Mouse (Mus musculus) frontal cortex, postnatal 14 days (tissue): Measurements from ENCODE around the gene Ly6c2.
"Not testable (repeated sequence)": the region's sequence is repeated elsewhere in the genome, so short reads cannot be mapped to it uniquely, and the experiment has no call there.

Experiments
- DNase-seq, 2 experiments: peaks; one replicate each; pipeline ENCODE4 v3.0.0; 2022; ENCODE audit warnings: low spot score in 2 of 2

The Ly6c2 gene

DNA sequence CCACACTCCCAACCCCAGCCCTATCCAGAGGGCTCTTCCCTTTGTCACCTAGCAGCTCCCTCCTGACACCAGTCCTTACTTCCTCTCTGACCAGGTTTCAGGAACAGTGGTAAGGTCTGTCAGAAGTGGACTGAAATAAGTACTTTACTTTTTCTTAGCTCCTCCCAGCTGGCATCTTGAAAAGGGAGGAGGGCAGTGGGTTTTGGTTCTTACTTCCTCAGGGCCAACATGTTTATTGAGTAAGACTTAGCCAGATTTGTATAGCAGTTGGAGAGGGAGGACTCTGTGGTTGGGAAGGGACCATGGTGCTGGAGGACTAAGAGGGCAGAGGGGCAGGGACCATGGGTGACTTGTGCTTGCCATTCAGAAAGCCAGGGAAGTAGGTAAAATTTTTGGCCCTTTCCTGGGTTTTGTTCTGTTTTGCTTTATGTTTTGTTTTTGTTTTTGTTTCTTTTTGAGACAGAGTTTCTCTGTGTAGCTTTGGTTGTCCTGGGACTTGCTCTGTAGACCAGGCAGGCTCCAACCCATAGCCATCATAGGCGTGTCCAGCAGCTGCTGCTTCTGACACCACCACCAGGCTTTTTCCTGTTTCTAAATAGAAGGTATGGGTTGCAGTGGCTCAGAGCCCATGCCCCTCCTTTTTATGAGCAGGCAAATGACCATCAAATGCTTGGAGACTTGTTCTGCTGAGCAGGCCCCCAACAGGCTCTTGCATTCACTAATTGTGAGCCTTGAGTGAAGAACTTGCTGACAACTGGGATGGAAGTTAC lies at the start of gene Ly6c2:
Gene Ly6c2, minus strand, starts transcription at position 110 of the 770 bp plus-strand sequence.
- not testable (repeated sequence) for DNase-seq

GRCm38 (mm10) chr15:75157646-75158045 lies 45.9 kb upstream of the Ly6c2 start:
- no peak for DNase-seq

- no peak for DNase-seq
Observed at GRCm38 (mm10) chr15:75154940-75155339, 43.2 kb upstream of the Ly6c2 start, which contains the start of gene Ly6g. Ly6g (plus strand) TSS chr15:75155240.

DNA sequence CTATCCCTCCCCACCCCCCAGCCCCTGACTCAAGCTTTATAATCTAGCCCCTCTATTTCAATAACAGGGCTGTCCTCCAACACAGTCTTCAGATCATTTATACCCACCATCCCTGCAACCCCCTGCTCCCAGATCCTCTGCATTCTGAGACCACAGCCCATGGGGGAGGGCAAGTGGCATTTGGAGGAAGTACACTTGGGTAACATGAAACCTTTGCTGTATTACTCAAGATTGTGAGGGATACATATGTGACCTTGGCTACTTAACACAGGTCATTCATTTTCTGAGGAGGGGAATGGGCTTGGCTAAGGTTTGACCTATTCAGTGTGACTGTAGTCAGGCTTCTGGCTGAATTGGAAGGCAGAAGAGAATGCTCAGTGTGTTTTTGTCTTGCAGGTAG lies 41.3 kb upstream of the Ly6c2 start:
- no peak for DNase-seq

GRCm38 (mm10) chr15:75143735-75144134 lies 32.0 kb upstream of the Ly6c2 start:
- no peak for DNase-seq

DNA sequence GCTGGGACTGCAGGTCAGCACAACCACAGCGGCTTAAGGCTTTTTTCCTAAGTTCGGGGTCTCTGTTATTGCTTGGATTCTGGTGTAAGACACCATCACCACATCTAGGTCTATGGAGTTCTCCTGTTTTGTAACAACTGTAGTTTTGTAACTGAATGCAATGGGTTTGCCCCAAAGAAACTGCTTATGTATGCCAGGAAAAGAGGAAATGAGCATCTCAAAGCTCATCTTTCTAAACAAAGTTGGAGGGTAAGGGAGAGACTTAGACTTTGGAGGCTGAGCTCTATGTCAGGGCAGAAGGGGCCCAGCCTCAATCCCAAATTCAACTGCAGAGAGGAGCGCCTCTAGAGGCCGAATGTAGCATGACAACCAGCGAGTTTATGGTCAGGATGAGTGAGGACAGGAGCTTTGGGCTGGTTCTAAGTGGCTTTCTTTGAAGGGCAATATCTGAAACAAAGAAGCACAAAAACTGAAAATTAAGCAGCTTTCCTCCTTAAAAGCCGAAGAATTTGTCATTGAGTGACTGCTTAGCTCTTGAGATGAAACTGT lies 30.1 kb upstream of the Ly6c2 start:
- not testable (repeated sequence) for DNase-seq

DNA sequence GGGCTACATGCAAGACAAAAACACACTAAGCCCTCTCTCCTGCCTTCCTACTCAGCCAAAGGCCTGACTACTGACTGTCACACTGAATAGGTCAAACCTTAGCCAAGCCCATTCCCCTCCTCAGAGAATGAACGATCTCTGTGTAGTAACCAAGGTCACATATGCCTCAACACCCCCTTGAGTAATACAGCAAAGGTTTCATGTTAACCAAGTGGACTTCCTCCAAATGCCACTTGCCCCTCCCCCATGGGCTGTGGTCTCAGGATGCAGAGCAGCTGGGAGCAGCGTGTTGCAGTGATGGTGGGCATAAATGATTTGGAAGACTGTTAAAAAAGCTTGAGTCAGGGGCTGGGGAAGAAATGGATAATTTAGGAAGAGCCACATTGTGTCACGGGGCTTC lies 26.0 kb upstream of the Ly6c2 start:
- DNase-seq, result not testable (repeated sequence)

DNA sequence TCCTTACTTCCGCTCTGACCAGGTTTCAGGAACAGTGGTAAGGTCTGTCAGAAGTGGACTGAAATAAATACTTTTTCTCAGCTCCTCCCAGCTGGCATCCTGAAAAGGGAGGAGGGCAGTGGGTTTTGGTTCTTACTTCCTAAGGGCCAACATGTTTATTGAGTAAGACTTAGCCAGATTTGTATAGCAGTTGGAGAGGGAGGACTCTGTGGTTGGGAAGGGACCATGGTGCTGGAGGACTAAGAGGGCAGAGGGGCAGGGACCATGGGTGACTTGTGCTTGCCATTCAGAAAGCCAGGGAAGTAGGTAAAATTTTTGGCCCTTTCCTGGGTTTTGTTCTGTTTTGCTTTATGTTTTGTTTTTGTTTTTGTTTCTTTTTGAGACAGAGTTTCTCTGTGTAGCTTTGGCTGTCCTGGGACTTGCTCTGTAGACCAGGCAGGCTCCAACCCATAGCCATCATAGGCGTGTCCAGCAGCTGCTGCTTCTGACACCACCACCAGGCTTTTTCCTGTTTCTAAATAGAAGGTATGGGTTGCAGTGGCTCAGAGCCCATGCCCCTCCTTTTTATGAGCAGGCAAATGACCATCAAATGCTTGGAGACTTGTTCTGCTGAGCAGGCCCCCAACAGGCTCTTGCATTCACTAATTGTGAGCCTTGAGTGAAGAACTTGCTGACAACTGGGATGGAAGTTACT lies 23.5 kb upstream of the Ly6c2 start:
- not testable (repeated sequence) for DNase-seq

DNA sequence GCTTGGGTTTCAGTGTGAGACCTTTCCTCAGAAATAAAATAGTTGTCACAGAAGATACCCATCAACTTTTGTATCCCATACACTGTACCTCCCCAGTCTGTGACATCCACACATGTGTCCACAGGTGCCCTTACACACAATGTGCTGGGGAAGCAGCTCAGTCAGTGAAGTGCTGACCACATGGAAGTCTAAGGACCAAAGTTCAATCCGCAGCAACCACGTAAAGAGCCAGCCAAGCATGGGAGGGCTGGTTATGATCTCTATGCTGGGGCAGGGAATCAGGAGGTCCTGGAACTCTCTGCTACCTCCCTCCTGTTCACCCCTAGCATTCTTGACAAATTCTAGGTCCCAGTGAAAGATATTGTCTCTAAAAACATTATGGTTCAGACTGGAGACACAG lies 20.6 kb upstream of the Ly6c2 start:
- DNase-seq, result not testable (repeated sequence)

DNA sequence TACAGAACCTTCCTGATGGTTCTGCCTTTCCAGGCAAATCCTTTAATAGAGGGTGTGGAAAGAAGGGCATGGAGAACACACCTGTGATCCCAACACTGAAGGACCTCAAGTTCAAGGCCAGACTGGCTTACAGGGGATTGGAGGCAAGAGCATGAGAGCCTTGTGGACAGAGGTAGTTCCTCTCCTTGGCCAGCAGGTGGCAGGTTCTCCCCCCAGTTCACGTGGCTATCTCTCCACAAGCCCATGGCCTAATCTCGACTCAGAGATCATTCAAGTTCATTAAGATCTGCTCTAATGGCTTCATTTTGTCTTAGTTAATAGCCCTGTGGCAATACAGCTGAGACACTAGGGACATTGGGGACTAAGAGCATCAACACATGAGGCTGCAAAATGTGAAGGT lies 8.3 kb upstream of the Ly6c2 start:
- no peak for DNase-seq

DNA sequence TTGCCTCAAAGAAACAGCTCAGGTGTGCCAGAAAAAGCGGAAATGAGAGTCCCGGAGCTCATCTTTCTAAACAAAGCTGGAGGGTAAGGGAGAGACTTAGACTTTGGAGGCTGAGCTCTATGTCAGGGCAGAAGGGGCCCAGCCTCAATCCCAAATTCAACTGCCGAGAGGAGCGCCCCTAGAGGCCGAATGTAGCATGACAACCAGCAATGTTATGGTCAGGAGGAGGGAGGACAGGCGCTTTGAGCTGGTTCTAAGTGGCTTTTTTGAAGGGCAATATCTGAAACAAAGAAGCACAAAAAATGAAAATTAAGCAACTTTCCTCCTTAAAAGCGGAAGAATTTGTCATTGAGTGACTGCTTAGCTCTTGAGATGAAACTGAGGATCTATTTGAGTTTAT lies 7.0 kb upstream of the Ly6c2 start:
- DNase-seq, result peak in 1 of 2 experiments; percentile 15

DNA sequence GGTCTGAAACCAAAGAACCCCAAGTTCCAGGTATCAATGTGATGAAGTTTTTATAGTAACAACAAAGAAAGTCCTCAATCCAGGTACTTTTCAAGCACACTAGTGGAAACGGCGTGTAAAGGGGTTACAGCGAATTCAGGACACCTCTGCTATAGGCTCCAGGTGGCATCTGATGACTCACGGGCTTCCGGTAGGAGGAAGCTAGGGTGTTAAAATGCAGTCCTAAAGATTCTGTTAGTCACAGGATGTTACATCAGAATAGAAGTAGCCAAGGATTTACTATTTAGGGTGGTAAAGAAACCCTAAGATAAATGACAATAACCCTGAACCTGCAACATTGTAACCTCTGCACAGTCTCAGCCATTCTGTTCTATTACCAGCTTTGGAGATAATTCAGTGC lies 5.7 kb upstream of the Ly6c2 start:
- DNase-seq, result not testable (repeated sequence)

DNA sequence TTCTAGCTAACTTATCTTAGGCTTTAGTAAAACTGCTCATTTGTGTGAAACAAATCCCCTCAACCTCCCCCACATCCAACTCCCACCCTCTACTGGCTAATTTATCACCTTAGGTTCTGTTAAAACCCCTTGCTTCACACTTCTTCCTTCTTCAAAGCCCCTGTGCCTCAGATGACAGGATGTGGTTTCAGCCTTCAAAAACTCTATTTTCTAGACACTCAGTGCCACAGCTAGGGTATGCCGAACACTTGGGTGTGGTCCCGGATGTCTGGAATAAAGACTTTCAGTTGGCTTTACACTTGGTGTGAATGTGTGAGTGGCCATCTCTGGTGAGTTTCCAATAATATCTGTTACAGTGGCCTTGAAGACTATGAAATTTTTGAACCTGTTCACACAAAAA lies 4.8 kb upstream of the Ly6c2 start:
- no peak for DNase-seq

DNA sequence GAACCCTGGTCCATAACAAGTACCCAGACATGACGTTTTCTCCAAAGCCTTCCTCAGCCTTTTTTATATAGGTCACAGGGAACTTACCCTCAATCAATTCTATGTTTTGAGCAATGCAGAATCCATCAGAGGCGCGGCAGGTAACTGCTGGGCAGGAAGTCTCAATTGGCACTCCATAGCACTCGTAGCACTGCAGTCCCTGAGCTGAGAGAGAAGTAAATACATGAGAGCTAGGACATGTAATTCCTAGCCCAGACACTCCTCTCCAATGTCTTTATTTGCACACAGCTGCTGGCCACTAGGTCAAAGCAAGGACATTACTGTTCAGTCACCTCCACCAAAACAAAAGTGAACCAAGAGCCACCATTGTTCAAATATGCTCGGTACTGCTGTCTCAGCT lies 1.3 kb downstream of the Ly6c2 start:
- not testable (repeated sequence) for DNase-seq

DNA sequence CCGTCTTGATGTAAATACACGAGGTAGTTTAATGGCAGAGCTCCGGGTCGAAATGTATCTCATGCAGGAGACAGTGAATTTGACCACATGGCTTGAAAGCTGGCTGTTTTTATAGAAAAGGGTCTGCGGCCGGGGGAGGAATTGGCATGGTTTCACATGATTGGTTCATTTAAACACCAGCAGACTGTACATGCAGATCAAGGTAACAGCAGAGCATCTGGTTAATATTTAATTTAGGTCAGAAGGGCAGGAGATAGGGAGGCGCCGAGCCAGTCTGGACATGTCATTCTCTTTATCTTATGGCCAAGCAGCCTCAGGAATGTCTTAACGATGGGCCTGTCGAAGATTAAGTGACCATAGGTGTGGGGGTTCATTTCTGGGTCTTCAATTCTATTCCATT lies 12.5 kb downstream of the Ly6c2 start:
- no peak for DNase-seq

GRCm38 (mm10) chr15:75088041-75088440 lies 23.7 kb downstream of the Ly6c2 start:
- not testable (repeated sequence) for DNase-seq

DNA sequence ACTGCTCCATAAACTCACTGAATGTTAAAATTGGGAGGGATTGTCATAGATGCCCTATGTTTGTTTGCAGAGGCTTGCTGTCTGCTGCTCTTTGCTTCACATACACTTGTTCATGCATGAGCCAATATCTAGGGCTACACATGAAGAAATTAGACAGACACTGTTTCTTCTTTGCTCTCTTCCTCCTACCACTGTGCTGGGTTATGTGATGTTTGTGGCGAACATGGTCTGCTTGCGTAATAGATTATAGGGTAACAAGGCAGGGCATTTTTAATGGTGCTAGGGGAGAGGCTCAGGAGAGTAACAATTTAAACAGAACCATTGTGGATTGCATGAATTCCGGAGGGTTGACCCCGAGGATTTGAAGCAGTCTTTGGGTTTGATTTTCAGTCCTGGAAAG lies 41.8 kb downstream of the Ly6c2 start:
- DNase-seq, result no peak

DNA sequence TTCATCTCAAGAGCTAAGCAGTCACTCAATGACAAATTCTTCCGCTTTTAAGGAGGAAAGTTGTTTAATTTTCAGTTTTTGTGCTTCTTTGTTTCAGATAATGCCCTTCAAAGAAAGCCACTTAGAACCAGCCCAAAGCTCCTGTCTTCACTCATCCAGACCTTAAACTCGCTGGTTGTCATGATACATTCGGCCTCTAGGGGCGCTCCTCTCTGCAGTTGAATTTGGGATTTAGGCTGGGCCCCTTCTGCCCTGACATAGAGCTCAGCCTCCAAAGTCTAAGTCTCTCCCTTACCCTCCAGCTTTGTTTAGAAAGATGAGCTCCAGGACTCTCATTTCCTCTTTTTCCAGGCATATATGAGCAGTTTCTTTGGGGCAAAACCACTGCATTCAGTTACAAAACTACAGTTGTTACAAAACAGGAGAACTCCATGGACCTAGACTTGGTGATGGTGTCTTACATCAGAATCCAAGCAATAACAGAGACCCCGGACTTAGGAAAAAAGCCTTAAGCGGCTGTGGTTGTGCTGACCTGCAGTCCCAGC lies 49.7 kb downstream of the Ly6c2 start:
- DNase-seq, result peak in 1 of 2 experiments; percentile 27

DNA sequence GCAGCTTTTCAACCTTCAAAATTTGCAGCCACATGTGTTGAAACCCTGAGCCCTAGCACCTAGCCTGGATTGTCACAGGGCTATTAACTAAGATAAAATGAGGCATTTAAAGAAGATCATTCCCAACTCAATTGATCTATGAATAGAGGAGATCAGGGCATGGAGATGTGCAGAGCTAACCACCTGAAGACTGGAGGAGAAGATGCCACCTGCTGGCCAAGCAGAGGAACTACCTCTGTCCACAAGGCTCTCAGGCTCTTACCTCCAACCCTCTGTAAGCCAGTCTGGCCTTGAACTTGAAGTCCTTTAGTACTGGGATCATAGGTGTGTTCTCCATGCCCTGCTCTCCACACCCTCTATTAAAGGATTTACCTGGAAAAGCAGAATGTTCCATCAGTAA lies 51.3 kb downstream of the Ly6c2 start:
- no peak for DNase-seq
